ENCODE assay signal across 32 mouse cellular contexts in the genomic region with DNA sequence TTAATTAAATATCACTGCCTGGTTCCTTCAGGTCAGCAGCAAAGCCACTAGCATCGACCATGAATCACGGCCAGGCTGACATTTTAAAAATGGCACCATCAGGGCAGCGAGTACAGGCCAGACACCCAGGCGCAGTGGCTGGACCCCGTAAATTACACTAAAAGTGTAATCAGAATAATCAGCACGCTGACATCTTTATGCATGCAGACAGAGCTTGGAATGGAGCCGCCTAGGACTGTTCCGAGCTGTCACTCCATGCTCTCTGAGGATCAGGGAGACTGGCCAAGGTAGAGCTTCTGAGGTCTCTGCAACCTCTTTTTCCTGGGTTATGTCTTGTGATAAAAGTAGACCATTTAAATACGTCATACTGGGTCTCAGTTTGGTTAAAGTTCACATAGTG.
DNase-seq lines count a peak whose midpoint lies in the region; ATAC-seq lines count a peak whose summit lies in the region.
"Had no signal": no experiment of that assay in that cellular context is flagged by ENCODE, and none has a peak within 500 bp of the region (broad histone marks: within the 10 kb centered on the region; RNA-seq: fewer than 3 reads in every experiment).

No protein-coding gene starts in this region.

- ATAC-seq in kidney, embryonic 14.5 days (ENCODE audit: low FRiP score, low TSS enrichment), result peak; percentile 39; the same call in 1 of the 2 replicates
- ATAC-seq in limb, embryonic 11.5 days (ENCODE audit: insufficient number of reproducible peaks, low FRiP score, low TSS enrichment, low read depth), result no peak
- no peak for ATAC-seq in neural tube, embryonic 11.5 days (ENCODE audit: insufficient read depth, low FRiP score, low TSS enrichment)
- ATAC-seq: forebrain, embryonic 13.5 days; forebrain, embryonic 16.5 days; hindbrain, postnatal 0 days; inflammation-experienced regulatory T-cells, adult 6 months had no signal

- WGBS in kidney, embryonic 14.5 days, result 25% methylated on average over 9 of the region's 9 CpGs
- WGBS in limb, embryonic 11.5 days, result 34% methylated on average over 9 of the region's 9 CpGs
- WGBS in limb, embryonic 10.5 days, result 43% methylated on average over 9 of the region's 9 CpGs
- 60% methylated on average over 9 of the region's 9 CpGs for WGBS in neural tube, embryonic 11.5 days

- H3K9ac ChIP-seq in kidney, embryonic 14.5 days (ENCODE audit: low read depth, low read length), result no peak overlapping the region
- H3K9ac ChIP-seq in limb, embryonic 11.5 days (ENCODE audit: low read length), result no peak overlapping the region
- no peak overlapping the region for H3K9ac ChIP-seq in neural tube, embryonic 11.5 days (ENCODE audit: low read length)
- H3K9ac ChIP-seq: embryonic facial prominence, embryonic 13.5 days; forebrain, embryonic 13.5 days; heart, embryonic 13.5 days; hindbrain, embryonic 14.5 days had no signal

- no peaks in the 10 kb centered on the region for H3K36me3 ChIP-seq in kidney, embryonic 14.5 days (ENCODE audit: control insufficient read depth, insufficient read depth, low read length)
- H3K36me3 ChIP-seq in limb, embryonic 11.5 days (ENCODE audit: control insufficient read depth, insufficient read depth, low read length), result no peaks in the 10 kb centered on the region
- no peaks in the 10 kb centered on the region for H3K36me3 ChIP-seq in limb, embryonic 10.5 days
- H3K36me3 ChIP-seq in neural tube, embryonic 11.5 days (ENCODE audit: control insufficient read depth, insufficient read depth, low read length), result no peaks in the 10 kb centered on the region
- H3K36me3 ChIP-seq: embryonic facial prominence, embryonic 10.5 days; embryonic facial prominence, embryonic 13.5 days; G1E; heart, embryonic 10.5 days; heart, embryonic 13.5 days had no signal

- H3K4me3 ChIP-seq in kidney, embryonic 14.5 days (ENCODE audit: low read length), result no peak overlapping the region
- H3K4me3 ChIP-seq in limb, embryonic 11.5 days (ENCODE audit: low read depth, low read length), result no peak overlapping the region
- H3K4me3 ChIP-seq in limb, embryonic 10.5 days, result no peak overlapping the region
- H3K4me3 ChIP-seq in neural tube, embryonic 11.5 days (ENCODE audit: low read depth, low read length), result no peak overlapping the region
- H3K4me3 ChIP-seq: embryonic facial prominence, embryonic 10.5 days; embryonic facial prominence, embryonic 13.5 days; erythroblast, embryonic 14.5 days; forebrain, embryonic 13.5 days; gastrocnemius, adult 2 months; heart, embryonic 10.5 days; heart, embryonic 13.5 days had no signal

- no peaks in the 10 kb centered on the region for H3K9me3 ChIP-seq in kidney, embryonic 14.5 days (ENCODE audit: control insufficient read depth, low read length)
- no peaks in the 10 kb centered on the region for H3K9me3 ChIP-seq in limb, embryonic 11.5 days (ENCODE audit: control insufficient read depth, low read length)
- no peaks in the 10 kb centered on the region for H3K9me3 ChIP-seq in limb, embryonic 10.5 days (replicated peaks)
- H3K9me3 ChIP-seq in neural tube, embryonic 11.5 days (ENCODE audit: control insufficient read depth, low read length), result no peaks in the 10 kb centered on the region
- H3K9me3 ChIP-seq: embryonic facial prominence, embryonic 10.5 days; embryonic facial prominence, embryonic 13.5 days; forebrain, embryonic 13.5 days; heart, embryonic 10.5 days; heart, embryonic 13.5 days had no signal

- H3K4me1 ChIP-seq in kidney, embryonic 14.5 days (ENCODE audit: control insufficient read depth, insufficient read depth, low read length), result peaks cover 11% of the 10 kb centered on the region; the same call in 1 of the 2 replicates
- no peaks in the 10 kb centered on the region for H3K4me1 ChIP-seq in limb, embryonic 11.5 days (ENCODE audit: control insufficient read depth, insufficient read depth, low read length)
- peaks cover 33% of the 10 kb centered on the region for H3K4me1 ChIP-seq in limb, embryonic 10.5 days
- H3K4me1 ChIP-seq in neural tube, embryonic 11.5 days (ENCODE audit: control insufficient read depth, insufficient read depth, low read length), result peaks cover 22% of the 10 kb centered on the region
- H3K4me1 ChIP-seq: embryonic facial prominence, embryonic 13.5 days; heart, embryonic 13.5 days had no signal

- no peak overlapping the region for H3K27ac ChIP-seq in kidney, embryonic 14.5 days (ENCODE audit: low read depth, low read length)
- no peak overlapping the region for H3K27ac ChIP-seq in limb, embryonic 11.5 days (replicated peaks; ENCODE audit: low read depth, low read length)
- H3K27ac ChIP-seq in limb, embryonic 10.5 days, result no peak overlapping the region
- peak overlapping the region; percentile 10; the same call in 1 of the 2 replicates for H3K27ac ChIP-seq in neural tube, embryonic 11.5 days (ENCODE audit: low read depth, low read length)
- H3K27ac ChIP-seq: embryonic facial prominence, embryonic 13.5 days; forebrain, embryonic 13.5 days; gastrocnemius, adult 2 months; heart, embryonic 10.5 days; heart, embryonic 13.5 days; hindbrain, embryonic 14.5 days; hindbrain, postnatal 0 days had no signal

- H3K27me3 ChIP-seq in kidney, embryonic 14.5 days (ENCODE audit: control insufficient read depth, insufficient read depth, low read length), result no peaks in the 10 kb centered on the region
- no peaks in the 10 kb centered on the region for H3K27me3 ChIP-seq in limb, embryonic 11.5 days (ENCODE audit: control insufficient read depth, insufficient read depth, low read length)
- no peaks in the 10 kb centered on the region for H3K27me3 ChIP-seq in limb, embryonic 10.5 days (ENCODE audit: low read depth, poor library complexity, severe bottlenecking)
- H3K27me3 ChIP-seq in neural tube, embryonic 11.5 days (ENCODE audit: control insufficient read depth, insufficient read depth, low read length), result no peaks in the 10 kb centered on the region
- H3K27me3 ChIP-seq: CH12.LX; embryonic facial prominence, embryonic 13.5 days; heart, embryonic 13.5 days had no signal

- DNase-seq in embryo, embryonic 11 days, result peak; percentile 37
- DNase-seq in embryo, embryonic 10 days (ENCODE audit: low spot score), result no peak
- DNase-seq in kidney, postnatal 25 days, result no peak
- DNase-seq in limb, embryonic 11.5 days (ENCODE audit: low spot score), result peak; percentile 28
- DNase-seq in limb, embryonic 10.5 days (ENCODE audit: low spot score), result no peak
- peak; percentile 26 for DNase-seq in neural tube, embryonic 11.5 days (ENCODE audit: low spot score)
- DNase-seq in left cerebral cortex, postnatal 10 days (ENCODE audit: extremely low spot score in 1 of 2, low spot score in 2 of 2), result no peak
- DNase-seq: adrenal gland, adult 2 months; adrenal gland, postnatal 14 days; B cell, adult 2 months; cerebellum, adult 11 months; cerebellum, adult 2 months; cerebellum, adult 9-11 months; cerebellum, postnatal 25 days; gastrocnemius, adult 2 months; gastrocnemius, postnatal 14 days; heart, adult 18-20 months; heart, postnatal 14 days; heart, postnatal 4 days had no signal

- intact Hi-C loops in left cerebral cortex, postnatal 10 days (cut with DNase I), result no loop called here

- H3K4me2 ChIP-seq in kidney, embryonic 14.5 days (replicated peaks; ENCODE audit: low read depth, low read length), result no peak overlapping the region
- H3K4me2 ChIP-seq in limb, embryonic 11.5 days (ENCODE audit: low read depth, severe bottlenecking), result no peak overlapping the region
- no peak overlapping the region for H3K4me2 ChIP-seq in neural tube, embryonic 11.5 days (ENCODE audit: low read depth)
- H3K4me2 ChIP-seq: embryonic facial prominence, embryonic 13.5 days; forebrain, embryonic 13.5 days; heart, embryonic 13.5 days; hindbrain, embryonic 14.5 days had no signal

Comparison
In these comparisons a context has a peak if more than half of its experiments do, and no peak if none do; other contexts are left out.
1. DNase-seq: peak in embryo, embryonic 11 days (single experiment), limb, embryonic 11.5 days (single experiment) and neural tube, embryonic 11.5 days (single experiment); none in embryo, embryonic 10 days (single experiment), kidney, postnatal 25 days (0 of 2), limb, embryonic 10.5 days (single experiment) and left cerebral cortex, postnatal 10 days (0 of 2).